Mouse (Mus musculus) heart, postnatal 25 days (tissue): ENCODE measurements at regions not wholly inside any gene's neighbourhood (a gene's known extent, or its start where the extent isn't known, plus 50 kb on each side); places are given as distances from the start of the nearest gene placed in this dataset.
A peak's percentile ranks its signal among the peaks of the same experiment; 100 is the strongest.

Experiments
- DNase-seq: peaks from one replicate; pipeline ENCODE4 v3.0.0; 2022; ENCODE audit warnings: low spot score
- intact Hi-C: fragments of 180-260 bp; cut with DNase I; formaldehyde crosslinking; loops from one replicate; pipeline ENCODE4 v1.15.1; 2025

DNA sequence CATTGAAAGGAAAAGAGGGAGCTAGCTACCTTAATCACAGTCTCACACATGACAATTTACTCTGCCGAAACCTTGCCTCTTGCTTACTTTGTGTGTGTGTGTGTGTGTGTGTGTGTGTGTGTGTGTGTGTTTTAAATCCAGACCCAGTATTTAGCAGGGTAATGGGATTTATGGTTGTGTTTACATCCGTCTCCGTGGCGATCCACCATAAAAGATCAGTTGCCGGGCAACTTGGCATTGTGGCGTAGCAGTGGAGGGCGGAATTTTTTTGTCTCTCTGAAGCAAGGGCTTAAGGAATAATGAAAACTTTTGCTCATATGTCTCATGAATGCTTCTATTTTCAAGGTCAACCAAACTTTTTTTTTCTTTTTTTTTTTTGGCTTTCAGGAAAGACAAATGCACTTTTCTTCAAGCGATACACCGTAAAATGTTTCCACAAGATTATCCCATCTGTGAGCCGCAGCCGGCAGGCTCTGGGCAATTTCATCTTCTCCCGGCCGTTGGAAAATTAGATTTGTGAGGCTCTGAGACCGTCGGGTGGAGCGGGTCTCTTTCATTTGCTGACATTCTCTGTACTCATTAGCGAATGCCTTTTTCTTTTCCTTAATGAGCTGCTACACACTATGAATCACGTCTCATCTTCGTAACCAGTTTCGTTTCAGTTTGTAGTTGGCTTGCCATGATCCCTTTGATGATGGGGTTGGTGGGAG is 53.9 kb upstream of the Ptch1 start:
- no peak for DNase-seq
- intact Hi-C loops, result no loop called here

DNA sequence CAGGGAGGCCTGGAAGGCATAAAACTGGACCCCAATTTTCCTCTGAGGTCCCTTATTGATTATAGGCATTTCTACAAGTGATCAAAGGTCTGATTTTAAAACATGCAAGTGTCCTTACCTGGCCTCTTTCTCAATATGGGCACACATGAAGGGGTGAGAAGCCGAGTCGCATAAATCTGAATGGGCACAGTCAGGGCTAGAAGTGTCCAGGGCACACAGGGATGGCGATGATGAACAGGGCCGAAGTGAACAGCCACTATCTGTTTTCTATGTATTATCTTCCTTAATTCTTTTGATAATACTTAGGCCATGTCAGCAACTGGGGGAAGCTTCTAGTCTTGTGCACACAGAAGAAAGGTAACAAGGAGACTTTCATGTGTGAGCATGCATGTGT is 54.5 kb upstream of the Ptch1 start:
- no peak for DNase-seq
- intact Hi-C loops, result no loop called here

DNA sequence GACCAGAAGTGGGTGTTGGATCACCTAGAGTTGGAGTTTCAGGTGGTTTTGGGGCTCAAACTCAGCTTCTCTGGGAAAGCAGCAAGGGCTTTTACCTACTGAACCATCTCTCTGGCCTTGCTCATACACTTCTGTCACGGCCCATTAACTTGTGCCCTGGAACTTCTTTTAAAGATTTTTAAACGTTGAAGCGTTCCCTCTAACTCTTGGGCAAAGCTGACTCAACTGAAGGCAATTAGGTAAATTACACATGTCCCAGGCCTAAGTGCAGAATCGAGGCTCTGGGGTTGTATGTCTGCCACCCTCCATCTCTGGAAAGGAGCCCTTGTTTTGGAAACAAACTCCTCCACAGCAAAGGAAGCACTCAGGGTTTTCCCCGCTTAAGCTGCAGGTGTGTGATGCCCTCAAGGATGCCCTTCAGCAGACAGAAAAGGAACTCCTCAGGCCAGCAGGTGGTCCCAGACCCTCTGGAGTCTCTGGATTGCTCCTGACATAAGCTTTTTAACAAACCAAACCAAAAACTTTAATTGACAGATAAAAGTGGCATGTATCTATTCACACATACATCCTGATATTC is 58.5 kb upstream of the Ptch1 start:
- DNase-seq, result no peak
- intact Hi-C loops, result no loop called here

DNA sequence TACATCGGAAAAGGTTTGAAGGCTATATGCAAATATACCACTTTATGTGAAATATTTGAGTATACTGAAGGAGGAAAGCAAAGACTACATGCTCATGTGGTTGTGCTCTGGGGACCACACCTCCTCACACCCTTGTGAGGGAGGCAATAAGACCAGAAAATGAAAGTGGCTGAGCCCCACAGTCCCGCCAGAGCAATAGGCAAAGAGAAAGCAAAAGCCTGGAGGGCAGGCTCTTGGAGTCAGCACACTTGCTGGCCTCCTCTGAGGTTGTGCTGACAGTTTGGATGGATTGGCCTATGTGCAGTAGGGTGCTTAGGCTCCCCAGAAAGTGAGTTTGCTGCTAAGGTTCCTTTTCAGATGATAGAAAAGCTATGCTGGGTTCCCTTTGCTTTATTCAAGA is 60.9 kb upstream of the Ptch1 start:
- DNase-seq, result no peak
- intact Hi-C loops, result no loop called here

DNA sequence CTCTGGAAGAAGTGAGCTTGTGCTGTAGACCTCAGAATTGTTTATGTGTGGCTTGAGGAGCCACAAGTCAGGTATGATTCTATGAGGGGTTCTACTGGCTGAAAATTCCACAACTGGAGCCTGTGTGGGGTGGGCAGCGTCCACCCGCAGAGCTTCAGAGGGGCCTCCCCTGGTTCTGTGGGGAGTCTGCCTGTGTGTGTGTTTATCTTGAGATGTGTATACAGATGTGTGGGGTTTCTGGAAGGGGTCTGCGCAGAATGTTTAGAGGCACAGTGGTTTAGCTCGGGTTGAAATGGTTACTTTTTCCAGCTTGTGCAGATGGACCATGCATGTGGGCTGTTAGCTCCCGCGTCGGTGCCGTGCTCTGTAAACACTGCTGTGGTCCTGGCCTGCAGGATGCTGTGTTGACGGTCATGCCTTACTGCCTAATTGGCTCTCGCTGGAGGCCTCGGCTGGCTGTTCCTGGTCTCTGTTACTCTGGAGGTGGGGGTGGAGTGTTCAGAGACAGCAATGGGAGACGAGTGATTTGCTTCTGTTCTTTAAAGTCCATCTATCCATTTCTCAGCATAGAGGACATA is 68.3 kb upstream of the Ptch1 start:
- intact Hi-C loops, result loop anchor here (2.0 to 5.0 kb wide), 2 partner anchors 73 to 176 kb away; partner anchors contain the start of gene Ercc6l2
- DNase-seq, result no peak

DNA sequence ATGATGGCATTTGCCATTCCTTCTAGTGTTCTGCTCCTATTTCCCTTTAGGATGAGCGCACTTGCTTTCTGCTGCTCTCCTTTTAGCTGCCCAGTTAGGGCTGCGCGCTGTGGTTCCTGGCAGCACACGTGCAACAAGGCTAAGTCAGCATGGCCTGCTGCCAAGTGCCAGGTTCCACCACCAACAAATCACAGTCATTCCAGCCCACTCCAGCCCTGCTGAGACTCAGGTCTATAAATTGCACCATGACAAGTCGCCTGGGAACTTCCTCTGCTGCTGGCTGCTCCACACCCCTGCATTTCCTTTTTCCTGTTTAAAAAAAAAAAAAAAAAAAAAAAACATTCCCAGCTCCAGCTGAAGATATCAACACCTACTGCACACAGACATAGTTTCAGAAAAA is 69.2 kb upstream of the Ptch1 start:
- peak; percentile 70 for DNase-seq
- intact Hi-C loops, result loop anchor here (2.0 to 5.0 kb wide), 2 partner anchors 74 to 175 kb away; partner anchors contain the start of gene Ercc6l2

DNA sequence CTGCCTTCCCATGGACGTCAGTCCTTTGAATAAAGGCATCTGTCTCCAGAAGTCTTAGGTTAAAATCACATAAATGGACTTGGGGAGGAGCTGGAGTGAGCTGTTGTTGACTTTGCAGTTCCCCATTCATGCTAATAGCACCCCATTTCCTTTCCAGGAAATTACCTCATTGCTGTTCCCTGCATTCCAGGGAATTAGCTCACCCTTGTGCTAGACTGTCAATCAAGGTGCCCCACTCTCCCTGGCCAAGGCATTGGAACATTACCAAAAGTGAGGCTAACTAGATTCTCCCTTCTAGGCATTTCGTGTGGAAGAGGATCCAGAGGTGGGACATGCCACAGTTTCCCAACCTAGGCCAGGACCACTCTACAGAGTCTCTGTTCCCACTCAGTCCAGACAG is 70.0 kb upstream of the Ptch1 start:
- DNase-seq, result peak; percentile 27
- intact Hi-C loops, result loop anchor here (2.0 to 5.0 kb wide), 2 partner anchors 75 to 174 kb away; partner anchors contain the start of gene Ercc6l2

DNA sequence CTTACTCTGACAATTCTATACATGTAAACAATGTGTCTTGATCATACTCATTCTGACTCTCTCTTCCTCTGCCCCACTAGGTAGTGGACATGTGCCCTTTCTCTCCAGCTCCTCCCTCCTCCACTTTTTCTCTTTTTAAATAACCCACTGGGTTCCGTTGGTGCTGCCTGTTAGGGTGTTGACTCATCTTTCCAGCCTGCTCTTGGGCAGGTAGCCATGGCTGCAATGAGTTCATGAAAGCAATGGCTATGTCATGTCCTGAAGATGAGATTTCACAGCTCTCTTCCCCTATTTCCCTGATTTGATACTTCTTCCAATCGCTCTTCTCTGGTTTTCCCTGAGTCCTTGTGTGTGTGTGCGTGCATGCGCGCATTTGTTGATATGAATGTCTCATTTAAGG is 70.9 kb upstream of the Ptch1 start:
- intact Hi-C loops, result loop anchor here (5.0 kb wide), 1 partner anchor 173 kb away; the partner anchor contains the start of gene Ercc6l2
- no peak for DNase-seq

DNA sequence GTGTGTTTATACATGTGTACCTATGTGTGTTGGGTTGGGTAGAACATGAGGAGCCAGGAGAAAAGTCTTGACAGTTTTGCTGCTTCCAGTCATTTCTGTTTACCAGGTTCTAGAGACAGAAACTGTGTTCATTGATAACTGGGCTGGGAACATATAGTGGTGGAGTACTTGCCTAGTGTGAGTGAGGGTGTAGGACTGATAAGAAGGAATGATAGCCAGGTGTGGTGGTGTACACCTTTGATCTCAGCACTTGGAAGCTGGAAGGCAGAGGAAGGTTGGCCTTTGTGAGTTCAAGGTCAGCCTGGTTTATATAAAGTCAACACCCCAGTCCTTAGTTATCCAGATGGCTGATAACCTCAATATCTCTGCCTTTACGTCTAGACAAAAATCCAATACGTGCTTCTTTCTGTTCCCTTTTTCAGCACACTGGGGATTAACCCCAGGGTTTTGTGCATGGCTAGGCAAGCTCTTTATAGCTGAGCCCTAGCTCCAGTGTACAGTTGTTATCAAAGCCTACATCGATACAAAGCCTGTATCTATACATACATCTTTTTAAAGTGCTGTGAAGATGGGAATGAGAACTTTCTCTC is 75.8 kb upstream of the Ptch1 start:
- intact Hi-C loops, result no loop called here
- no peak for DNase-seq

DNA sequence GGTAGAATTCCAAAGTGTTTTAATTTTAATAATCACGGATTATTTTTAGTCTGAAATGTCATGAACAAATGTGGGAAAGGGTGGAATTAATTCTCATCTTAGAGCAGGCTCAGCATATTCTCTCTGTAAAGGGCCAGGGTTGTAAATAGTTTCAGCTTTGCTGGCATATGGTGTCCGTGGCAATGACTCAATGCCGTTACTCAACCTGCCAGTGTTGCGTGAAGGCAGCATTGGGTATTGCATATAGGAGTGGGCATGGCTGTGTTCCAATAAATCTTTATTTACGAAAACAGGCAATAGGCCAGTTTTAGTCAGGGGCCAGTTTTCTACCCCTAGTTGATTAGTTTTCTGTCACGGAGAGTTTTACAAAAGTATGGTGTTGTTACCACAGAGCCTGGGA is 81.1 kb upstream of the Ptch1 start:
- DNase-seq, result no peak
- intact Hi-C loops, result no loop called here

DNA sequence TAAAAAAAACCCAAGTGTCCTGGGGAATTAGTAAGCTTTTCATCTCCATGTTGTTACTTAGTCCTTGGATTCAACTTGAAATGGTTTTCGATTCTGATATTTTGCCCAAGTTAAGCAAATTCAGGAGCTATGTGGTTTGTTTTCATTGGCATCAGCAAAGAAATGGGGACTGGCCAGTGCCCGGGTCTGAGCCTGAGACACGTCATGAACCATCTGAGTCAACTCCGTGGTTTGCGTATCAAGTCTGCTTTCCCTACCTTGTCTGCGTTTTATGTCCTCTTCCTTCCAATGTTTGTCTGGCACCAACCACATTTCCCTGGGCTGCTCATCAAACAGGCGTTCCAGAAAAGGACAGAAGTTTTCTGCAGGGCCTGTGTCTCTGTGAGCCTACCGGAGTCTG is 83.7 kb upstream of the Ptch1 start:
- intact Hi-C loops, result no loop called here
- no peak for DNase-seq

DNA sequence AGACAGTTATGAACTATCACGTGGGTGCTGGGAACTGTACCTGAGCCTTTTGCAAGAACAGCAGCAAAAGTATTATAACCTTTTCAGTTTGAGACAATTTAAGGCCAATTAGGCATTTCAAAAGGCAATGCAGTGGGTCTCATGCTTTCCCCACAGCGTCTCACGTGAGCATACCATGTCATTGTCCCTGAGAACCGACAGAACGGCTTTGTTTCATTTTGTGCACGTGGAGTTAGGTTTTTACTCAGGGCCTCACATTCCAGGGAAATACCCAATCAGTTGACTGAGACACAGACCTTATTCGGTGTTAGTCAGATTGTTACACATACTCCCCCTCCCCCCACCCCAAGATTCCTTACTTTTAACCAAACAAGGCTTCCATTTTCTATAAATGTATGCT is 86.0 kb upstream of the Ptch1 start:
- DNase-seq, result no peak
- intact Hi-C loops, result no loop called here

DNA sequence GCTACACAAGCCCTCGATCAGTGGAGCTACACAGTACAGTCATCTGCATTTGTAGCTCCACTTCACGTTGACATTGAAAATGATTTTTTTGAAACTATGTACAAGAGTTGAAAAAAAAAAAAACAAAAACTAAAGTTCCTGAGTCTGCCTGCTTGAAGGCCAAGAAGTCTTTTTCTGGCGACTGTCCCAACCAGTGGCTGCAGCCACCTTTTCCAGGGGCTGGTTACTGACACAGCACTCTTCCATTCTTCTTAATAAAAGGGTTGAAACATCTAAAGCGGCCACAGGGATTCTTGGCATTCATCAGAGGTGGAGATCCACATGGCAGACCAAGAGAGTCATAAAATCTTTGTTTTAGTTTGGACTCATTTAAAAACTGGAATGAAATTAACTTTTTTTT is 87.0 kb upstream of the Ptch1 start:
- no peak for DNase-seq
- intact Hi-C loops, result no loop called here

DNA sequence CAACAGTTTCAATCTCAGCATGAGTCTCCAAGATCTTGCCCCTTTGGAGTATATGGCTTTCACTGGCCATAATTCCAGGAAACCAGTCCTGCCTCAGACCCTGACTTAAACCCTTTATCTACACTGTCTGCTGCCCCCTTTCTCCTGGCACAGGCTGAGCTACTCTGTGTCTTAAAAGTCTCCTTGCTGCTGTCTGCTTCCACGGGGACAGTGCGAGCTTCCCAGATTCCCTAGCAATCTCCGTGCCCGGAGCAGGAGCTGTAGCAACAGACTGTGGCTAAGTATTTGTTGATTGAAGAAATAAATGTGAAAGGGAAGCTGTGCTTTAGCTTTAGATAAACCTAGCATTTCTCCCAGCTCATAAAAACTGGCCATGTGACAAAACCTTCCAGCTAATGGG is 95.2 kb upstream of the Ptch1 start:
- DNase-seq, result no peak
- intact Hi-C loops, result no loop called here

DNA sequence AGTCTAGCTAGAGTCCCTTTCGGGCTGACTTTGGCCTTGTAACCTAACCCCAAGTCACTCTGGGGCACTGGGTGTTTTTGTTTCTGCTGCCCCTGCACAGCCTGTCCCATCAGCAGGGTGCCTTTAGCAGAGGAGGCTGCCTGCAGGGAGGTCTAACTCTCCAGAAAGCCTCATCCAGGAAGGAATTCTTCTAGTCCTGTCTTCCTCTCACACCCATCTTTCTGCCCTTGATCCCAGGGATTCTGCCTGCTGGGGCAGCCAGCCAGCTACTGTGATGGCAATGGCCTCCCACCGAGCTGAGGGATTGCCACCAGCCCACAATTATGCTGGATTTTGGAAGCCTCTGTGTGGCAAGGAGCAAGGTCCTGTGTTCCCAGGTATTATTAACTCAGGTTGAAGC is 95.6 kb upstream of the Ptch1 start:
- no peak for DNase-seq
- intact Hi-C loops, result no loop called here

DNA sequence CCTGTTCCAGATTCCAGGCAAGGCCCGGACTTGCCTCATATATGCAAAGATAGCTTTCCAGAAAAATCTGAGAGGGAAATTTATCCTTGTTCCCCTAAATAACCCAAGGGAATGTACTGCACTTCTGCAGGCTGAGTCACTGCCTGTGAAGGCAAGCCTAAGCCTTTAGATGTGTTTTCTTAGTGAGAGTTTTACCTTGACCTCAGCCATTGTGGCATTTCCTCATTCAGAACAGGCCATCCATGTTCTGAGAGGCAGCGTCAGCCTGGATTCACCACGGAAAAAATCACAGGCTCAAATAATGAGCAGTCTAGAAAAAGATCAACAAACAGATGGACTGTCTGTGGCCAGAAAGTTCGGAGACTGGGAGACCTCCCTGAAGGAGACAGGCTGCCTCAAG is 99.0 kb upstream of the Ptch1 start:
- intact Hi-C loops, result no loop called here
- no peak for DNase-seq

DNA sequence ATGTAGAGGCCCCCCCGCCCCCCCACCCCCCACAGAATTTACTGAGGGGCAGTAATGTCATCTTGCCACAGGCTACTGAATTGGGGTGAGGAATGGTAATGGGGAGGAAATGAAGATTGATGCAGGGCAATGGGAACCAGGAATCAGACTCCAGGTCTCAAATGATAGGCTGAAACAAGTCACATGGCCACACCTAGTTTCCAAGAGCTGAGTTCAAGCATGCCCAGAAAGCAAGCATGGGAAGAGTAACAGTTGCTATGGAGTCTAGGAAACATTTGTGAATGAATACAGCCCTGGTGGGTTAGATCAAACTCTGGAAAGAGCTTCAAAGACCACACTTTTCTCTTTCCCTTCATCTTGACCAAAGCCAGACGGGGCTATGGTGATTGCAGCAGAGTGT is 104.3 kb upstream of the Ptch1 start:
- no peak for DNase-seq
- intact Hi-C loops, result no loop called here

DNA sequence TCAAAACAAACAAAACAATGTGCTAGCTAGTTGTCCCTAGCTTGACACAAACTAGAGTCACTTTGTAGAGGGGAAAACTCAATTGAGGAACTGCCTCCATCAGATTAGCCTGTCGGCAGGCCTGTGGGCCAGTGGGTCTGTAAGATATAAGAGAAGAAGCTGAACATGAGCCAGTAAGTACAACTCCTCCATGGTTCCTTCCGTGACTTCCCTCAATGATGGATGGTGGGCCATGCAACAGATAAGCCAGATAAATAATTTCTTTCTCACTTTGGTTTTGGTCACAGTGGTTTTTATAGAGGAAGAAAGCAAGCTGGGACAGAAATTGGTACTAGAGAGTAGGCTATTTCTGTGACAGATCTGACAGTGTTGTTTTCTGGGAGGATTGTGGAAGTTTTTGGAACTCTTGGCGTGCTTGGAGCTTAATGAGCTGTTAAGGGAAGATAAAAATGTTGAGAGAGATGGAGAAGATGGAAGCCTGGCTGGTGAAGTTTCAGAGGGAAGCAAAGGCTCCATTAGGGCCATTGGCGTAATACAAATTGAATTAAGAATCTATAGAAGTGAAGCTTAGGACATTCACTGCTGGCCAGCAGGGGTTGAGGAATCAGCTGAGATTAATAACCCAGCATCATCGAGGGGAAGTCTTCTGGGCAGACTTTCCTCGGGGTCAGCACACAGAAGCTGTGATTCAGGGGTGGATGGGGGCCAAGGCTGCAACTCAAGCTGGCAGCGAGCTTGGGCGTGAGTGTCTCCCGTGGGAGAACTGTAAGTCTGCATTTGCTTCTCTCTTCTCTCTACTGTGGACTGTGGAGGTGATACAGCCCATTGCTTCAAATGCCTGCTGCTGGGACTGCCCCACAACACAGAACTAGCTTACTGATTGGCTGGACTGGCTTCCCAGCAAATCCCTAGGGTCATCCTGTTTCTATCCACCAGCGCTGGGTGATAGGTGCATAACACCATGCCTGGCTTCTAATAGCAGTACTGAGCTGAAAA is 105.2 kb upstream of the Ptch1 start:
- intact Hi-C loops, result no loop called here
- peak; percentile 6 for DNase-seq

DNA sequence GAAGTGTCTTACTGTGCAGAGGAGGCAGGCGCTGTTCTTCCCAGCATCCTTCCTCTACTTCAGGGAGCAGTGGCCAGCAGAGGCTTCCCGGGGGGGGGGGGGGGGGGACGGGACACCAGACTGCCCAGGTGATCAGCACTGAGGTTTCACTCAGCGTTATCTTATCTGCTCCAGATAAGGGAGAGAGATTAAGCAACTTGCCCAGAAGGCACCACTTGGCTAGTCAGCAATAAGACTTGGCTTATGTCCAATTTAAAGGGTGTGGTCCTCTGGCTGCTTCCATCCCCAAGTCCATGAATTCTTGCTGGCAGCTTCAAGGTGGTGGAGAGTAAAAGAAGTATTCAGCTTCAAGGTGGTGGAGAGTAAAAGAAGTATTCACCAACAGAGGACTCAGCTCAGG is 108.9 kb upstream of the Ptch1 start:
- DNase-seq, result no peak
- intact Hi-C loops, result no loop called here

DNA sequence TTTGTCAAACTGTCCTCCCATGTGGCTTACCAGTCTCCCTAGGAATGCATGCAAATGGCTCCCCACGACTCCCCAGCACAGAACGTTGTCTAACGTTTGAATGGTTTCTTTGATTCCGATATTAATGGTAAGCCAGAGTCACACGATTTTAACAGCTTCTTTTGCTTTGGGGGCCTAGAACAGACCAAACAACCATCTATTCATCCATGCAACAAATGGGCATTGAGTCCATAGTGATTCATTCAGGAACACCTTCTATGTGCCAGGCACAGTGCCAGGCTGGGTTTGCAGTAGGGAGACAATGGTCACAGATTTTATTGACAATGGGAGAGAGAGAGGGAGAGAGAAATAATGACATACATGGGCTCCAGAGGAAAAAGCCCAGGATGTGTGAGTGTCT is 118.6 kb upstream of the Ptch1 start:
- intact Hi-C loops, result no loop called here
- DNase-seq, result no peak
